In the genomic region with DNA sequence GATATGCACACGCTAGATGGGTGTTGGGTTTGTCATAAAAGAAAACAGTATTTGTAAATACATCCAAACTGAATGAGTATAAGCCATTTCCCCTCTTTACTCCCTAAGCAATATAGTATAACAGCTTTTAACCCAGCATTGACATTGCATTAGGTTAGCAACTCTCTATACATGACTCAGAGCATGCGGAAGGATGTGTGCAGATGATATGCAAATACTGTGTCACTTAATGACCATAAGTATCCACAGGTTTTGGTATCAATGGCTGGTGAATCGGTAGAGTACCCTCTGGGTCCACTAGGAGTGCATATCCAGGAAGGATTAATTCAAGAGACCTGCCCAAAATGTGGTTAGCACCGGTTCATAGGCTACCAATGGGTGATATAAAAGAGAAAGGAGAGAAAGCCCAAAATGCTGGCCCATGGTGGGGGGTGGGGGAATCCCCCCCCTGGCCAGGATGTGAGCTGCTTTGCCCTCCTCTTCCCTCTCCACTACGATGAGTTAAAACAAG, we compare ENCODE assay signal across 23 mouse cellular contexts. TPM values are rescaled to one million over a fixed set of nuclear protein-coding genes. Genes with fewer than 3 reads are reported as not detected.
DNase-seq lines count a peak whose midpoint lies in the region; ATAC-seq and TF ChIP-seq lines count a peak whose summit lies in the region.
"Had no signal": no experiment of that assay in that cellular context is flagged by ENCODE, and none has a peak within 500 bp of the region (broad histone marks: within the 10 kb centered on the region; RNA-seq: fewer than 3 reads in every experiment).

No protein-coding gene starts in this region.

- WGBS in forebrain, embryonic 11.5 days, result 89% methylated on average over 5 of the region's 5 CpGs
- WGBS in forebrain, embryonic 12.5 days, result 84% methylated on average over 5 of the region's 5 CpGs
- 88% methylated on average over 5 of the region's 5 CpGs for WGBS in midbrain, embryonic 11.5 days
- whole genome bisulfite sequencing in midbrain, embryonic 14.5 days, result 94% methylated on average over 5 of the region's 5 CpGs

- no peak for ATAC-seq in forebrain, embryonic 11.5 days (replicated peaks; ENCODE audit: low FRiP score)
- ATAC-seq in forebrain, embryonic 12.5 days (ENCODE audit: low FRiP score), result no peak
- ATAC-seq in midbrain, embryonic 11.5 days (ENCODE audit: low FRiP score), result no peak
- ATAC-seq in midbrain, embryonic 14.5 days (ENCODE audit: low FRiP score, low TSS enrichment), result no peak
- ATAC-seq: forebrain, embryonic 14.5 days; forebrain, embryonic 16.5 days had no signal

- H3K4me2 ChIP-seq in forebrain, embryonic 11.5 days (ENCODE audit: low read depth, low read length, severe bottlenecking), result no peak overlapping the region
- no peak overlapping the region for H3K4me2 ChIP-seq in forebrain, embryonic 12.5 days
- no peak overlapping the region for H3K4me2 ChIP-seq in midbrain, embryonic 11.5 days
- no peak overlapping the region for H3K4me2 ChIP-seq in midbrain, embryonic 14.5 days (ENCODE audit: low read length)
- H3K4me2 ChIP-seq in CH12.LX (ENCODE audit: insufficient read depth, low read depth, poor library complexity, severe bottlenecking), result peak overlapping the region; percentile 64
- H3K4me2 ChIP-seq: embryonic facial prominence, embryonic 13.5 days; embryonic facial prominence, embryonic 15.5 days had no signal

- peak; percentile 2 for DNase-seq in forebrain, embryonic 11.5 days (ENCODE audit: low spot score)
- peak; percentile 49 for DNase-seq in midbrain, embryonic 11.5 days (ENCODE audit: low spot score, missing footprints)
- DNase-seq in midbrain, embryonic 14.5 days, result no peak
- peak; percentile 82 for DNase-seq in CH12.LX (ENCODE audit: extremely low read depth)
- DNase-seq in induced T-regulatory cell, adult 2 months (ENCODE audit: low read depth), result peak; percentile 64
- no peak for DNase-seq in gastrocnemius, postnatal 10 days
- DNase-seq in adrenal gland, postnatal 14 days, result no peak
- DNase-seq: adrenal gland, adult 8-10 months; adrenal gland, postnatal 25 days; cerebellum, adult 11 months; cerebellum, adult 18-20 months; cerebellum, adult 8-10 months; cerebellum, adult 9-11 months; cerebellum, postnatal 14 days; cerebellum, postnatal 36 days; embryo, embryonic 11 days had no signal

- no peaks in the 10 kb centered on the region for H3K79me2 ChIP-seq in CH12.LX (replicated peaks; ENCODE audit: control insufficient read depth, extremely low read depth, insufficient read depth, poor library complexity, severe bottlenecking)

- H3K9me3 ChIP-seq in forebrain, embryonic 11.5 days (ENCODE audit: control insufficient read depth, low read length), result no peaks in the 10 kb centered on the region
- H3K9me3 ChIP-seq in forebrain, embryonic 12.5 days, result no peaks in the 10 kb centered on the region
- no peaks in the 10 kb centered on the region for H3K9me3 ChIP-seq in midbrain, embryonic 11.5 days (ENCODE audit: control insufficient read depth, low read length)
- H3K9me3 ChIP-seq in midbrain, embryonic 14.5 days (ENCODE audit: control insufficient read depth, low read length), result no peaks in the 10 kb centered on the region
- H3K9me3 ChIP-seq in CH12.LX (replicated peaks; ENCODE audit: low read length), result peaks cover 11% of the 10 kb centered on the region
- H3K9me3 ChIP-seq: embryonic facial prominence, embryonic 13.5 days; embryonic facial prominence, embryonic 15.5 days; forebrain, embryonic 10.5 days had no signal

- H3K4me3 ChIP-seq in forebrain, embryonic 11.5 days (ENCODE audit: low read depth, low read length), result no peak overlapping the region
- no peak overlapping the region for H3K4me3 ChIP-seq in forebrain, embryonic 12.5 days (replicated peaks)
- H3K4me3 ChIP-seq in midbrain, embryonic 11.5 days (ENCODE audit: low read depth, low read length), result no peak overlapping the region
- H3K4me3 ChIP-seq in midbrain, embryonic 14.5 days (replicated peaks; ENCODE audit: low read depth, low read length), result no peak overlapping the region
- no peak overlapping the region for H3K4me3 ChIP-seq in CH12.LX (replicated peaks in 1 of 3; ENCODE audit: low read depth in 2 of 3, low read length in 2 of 3, poor library complexity in 1 of 3)
- H3K4me3 ChIP-seq: embryonic facial prominence, embryonic 13.5 days; embryonic facial prominence, embryonic 15.5 days; erythroblast, embryonic 14.5 days; forebrain, embryonic 10.5 days had no signal

- dilution Hi-C loops in CH12.LX (cut with MboI; ENCODE audit: extremely low pct_ligation_motif_present, extremely low pct_unique_long_range_greater_than_20kb, low sequenced_read_pairs), result no loop called here

- no peaks in the 10 kb centered on the region for H3K36me3 ChIP-seq in forebrain, embryonic 11.5 days (ENCODE audit: control insufficient read depth, insufficient read depth, low read length)
- H3K36me3 ChIP-seq in forebrain, embryonic 12.5 days (replicated peaks), result no peaks in the 10 kb centered on the region
- no peaks in the 10 kb centered on the region for H3K36me3 ChIP-seq in midbrain, embryonic 11.5 days (ENCODE audit: control insufficient read depth, insufficient read depth, low read length)
- no peaks in the 10 kb centered on the region for H3K36me3 ChIP-seq in midbrain, embryonic 14.5 days (ENCODE audit: control insufficient read depth, insufficient read depth, low read length)
- peaks cover 30 to 77% of the 10 kb centered on the region in 2 experiments for H3K36me3 ChIP-seq in CH12.LX (replicated peaks in 1 of 2; ENCODE audit: control insufficient read depth in 1 of 2, insufficient read depth in 1 of 2, low read length in 1 of 2)
- H3K36me3 ChIP-seq: embryonic facial prominence, embryonic 13.5 days; embryonic facial prominence, embryonic 15.5 days; forebrain, embryonic 10.5 days had no signal

- no peaks in the 10 kb centered on the region for H3K4me1 ChIP-seq in forebrain, embryonic 11.5 days (replicated peaks; ENCODE audit: control insufficient read depth, insufficient read depth, low read length)
- H3K4me1 ChIP-seq in forebrain, embryonic 12.5 days, result peaks cover 3% of the 10 kb centered on the region; the same call in 1 of the 2 replicates
- H3K4me1 ChIP-seq in midbrain, embryonic 11.5 days (ENCODE audit: control insufficient read depth, insufficient read depth, low read length), result no peaks in the 10 kb centered on the region
- no peaks in the 10 kb centered on the region for H3K4me1 ChIP-seq in midbrain, embryonic 14.5 days (ENCODE audit: control insufficient read depth, insufficient read depth, low read length)
- H3K4me1 ChIP-seq in CH12.LX (ENCODE audit: control insufficient read depth in 1 of 2, insufficient read depth in 2 of 2), result peaks cover 25 to 43% of the 10 kb centered on the region in 2 experiments

- H3K27me3 ChIP-seq in forebrain, embryonic 11.5 days (ENCODE audit: control insufficient read depth, insufficient read depth, low read length), result no peaks in the 10 kb centered on the region
- no peaks in the 10 kb centered on the region for H3K27me3 ChIP-seq in forebrain, embryonic 12.5 days
- no peaks in the 10 kb centered on the region for H3K27me3 ChIP-seq in midbrain, embryonic 11.5 days (ENCODE audit: control insufficient read depth, insufficient read depth, low read length)
- no peaks in the 10 kb centered on the region for H3K27me3 ChIP-seq in midbrain, embryonic 14.5 days (ENCODE audit: control insufficient read depth, insufficient read depth, low read length)
- H3K27me3 ChIP-seq in CH12.LX (replicated peaks), result no peaks in the 10 kb centered on the region
- H3K27me3 ChIP-seq: embryonic facial prominence, embryonic 13.5 days; embryonic facial prominence, embryonic 15.5 days had no signal

- H3K27ac ChIP-seq in forebrain, embryonic 11.5 days (ENCODE audit: low read depth, low read length), result no peak overlapping the region
- no peak overlapping the region for H3K27ac ChIP-seq in forebrain, embryonic 12.5 days
- H3K27ac ChIP-seq in midbrain, embryonic 11.5 days (ENCODE audit: low read depth, low read length), result no peak overlapping the region
- no peak overlapping the region for H3K27ac ChIP-seq in midbrain, embryonic 14.5 days (replicated peaks; ENCODE audit: low read depth, low read length)
- H3K27ac ChIP-seq in CH12.LX (ENCODE audit: insufficient read depth, low read depth), result peak overlapping the region; percentile 64
- H3K27ac ChIP-seq: embryonic facial prominence, embryonic 13.5 days; embryonic facial prominence, embryonic 15.5 days; forebrain, embryonic 10.5 days had no signal

- TF ChIP-seq EP300 in CH12.LX (IDR thresholded peaks at IDR 0.05; ENCODE audit: low read length), result peak; percentile 72

- no peak for TF ChIP-seq POLR2A in CH12.LX (IDR thresholded peaks at IDR 0.05; ENCODE audit: low read depth, low read length)

- no peak for TF ChIP-seq CTCF in CH12.LX (conservative IDR thresholded peaks at IDR 0.05 in 1 of 2, IDR thresholded peaks at IDR 0.05 in 1 of 2; ENCODE audit: low read depth in 2 of 2, low read length in 2 of 2)

- TF ChIP-seq RAD21 in CH12.LX (IDR thresholded peaks at IDR 0.05; ENCODE audit: low read depth, low read length), result no peak

- H3K9ac ChIP-seq in forebrain, embryonic 11.5 days (ENCODE audit: low read length), result no peak overlapping the region
- no peak overlapping the region for H3K9ac ChIP-seq in forebrain, embryonic 12.5 days
- no peak overlapping the region for H3K9ac ChIP-seq in midbrain, embryonic 11.5 days (ENCODE audit: low read length)
- no peak overlapping the region for H3K9ac ChIP-seq in midbrain, embryonic 14.5 days (replicated peaks; ENCODE audit: low read length)
- H3K9ac ChIP-seq in CH12.LX (ENCODE audit: insufficient read depth, low read depth), result no peak overlapping the region; the same call in 1 of the 2 replicates
- H3K9ac ChIP-seq: embryonic facial prominence, embryonic 13.5 days; embryonic facial prominence, embryonic 15.5 days had no signal

- in situ Hi-C loops in CH12.LX (cut with MboI; ENCODE audit: low pct_ligation_motif_present, low pct_unique_long_range_greater_than_20kb, low sequenced_read_pairs), result no loop called here

TF ChIP-seq in CH12.LX, 34 proteins besides CTCF, POLR2A, EP300 and RAD21 (continues in another document):
- TF ChIP-seq RCOR1 (conservative IDR thresholded peaks at IDR 0.05; ENCODE audit: low read depth, low read length) (0 out of 2 replicates have a peak, but pooled peaks have one; percentile 24), ETS1 (conservative IDR thresholded peaks at IDR 0.05; ENCODE audit: low read depth, low read length) (peak; percentile 57), KAT2A (IDR thresholded peaks at IDR 0.05; ENCODE audit: insufficient replicate concordance, low read length) (no peak), BHLHE40 (IDR thresholded peaks at IDR 0.05; ENCODE audit: low read depth, low read length) (peak; percentile 68)

RNA-seq across cellular contexts. Expression of gene Mtmr10, which starts 53.1 kb away (rescaled TPM):
- polyA plus RNA-seq in forebrain, embryonic 11.5 days (2014; fragmentation: Nextera tagmentation; extraction: Ambion mirVana), result 10.8 and 13.8 TPM in 2 replicates
- 12.3 and 12.4 TPM in 2 replicates for polyA plus RNA-seq in forebrain, embryonic 12.5 days (2016; fragmentation: Nextera tagmentation; extraction: Ambion mirVana)
- 17.7 and 17.8 TPM in 2 replicates for polyA plus RNA-seq in midbrain, embryonic 11.5 days (2014; fragmentation: Nextera tagmentation; extraction: Ambion mirVana)
- 7.5 and 13.1 TPM in 2 replicates for polyA plus RNA-seq in midbrain, embryonic 14.5 days (2014; fragmentation: Nextera tagmentation; extraction: Ambion mirVana)
- total RNA-seq in CH12.LX (2012; rRNA removed), result 1.8 and 2.5 TPM in 2 replicates
- 1.8 and 2.1 TPM in 2 replicates for total RNA-seq in CH12.LX (2014; rRNA removed)
- polyA plus RNA-seq in CH12.LX (2012; ENCODE audit: insufficient read length, low read depth), result 1.9 and 2.0 TPM in 2 replicates
- 10 to 100 TPM; 15.5 to 16.4 TPM for total RNA-seq in gastrocnemius, postnatal 10 days (2021)
- 22.4 and 26.7 TPM in 2 replicates for total RNA-seq in adrenal gland, postnatal 14 days (2021)

Comparison
In these comparisons a context has a peak if more than half of its experiments do, and no peak if none do; other contexts are left out.
1. DNase-seq: peak in forebrain, embryonic 11.5 days (single experiment), midbrain, embryonic 11.5 days (single experiment), CH12.LX (single experiment) and induced T-regulatory cell, adult 2 months (single experiment); none in midbrain, embryonic 14.5 days (single experiment), gastrocnemius, postnatal 10 days (single experiment) and adrenal gland, postnatal 14 days (single experiment).